Mouse (Mus musculus) cortical plate, adult 2 months (tissue): ENCODE measurements around the gene Krtap4-2.
"Not testable (repeated sequence)": the region's sequence is repeated elsewhere in the genome, so short reads cannot be mapped to it uniquely, and the experiment has no call there.

ENCODE experiments used
- CTCF ChIP-seq: fragments of 200-500 bp; IDR thresholded peaks from 2 replicates; pipeline ENCODE4 v1.5.1; 2011; ENCODE audit warnings: mild to moderate bottlenecking, control low read depth, low read length; ENCODE audit not compliant: insufficient read depth; ENCODE audit errors: extremely low read depth
- POLR2A ChIP-seq: fragments of 200-500 bp; IDR thresholded peaks from 2 replicates; pipeline ENCODE4 v1.6.1; 2011; ENCODE audit warnings: mild to moderate bottlenecking, low read length, control low read depth; ENCODE audit not compliant: insufficient read depth; ENCODE audit errors: extremely low read depth

GRCm38 (mm10) chr11:99610089-99610488 is 24.8 kb downstream of the Krtap4-2 start, which contains the start of gene Gm11937:
- not testable (repeated sequence) for TF ChIP-seq CTCF, POLR2A
